Mouse (Mus musculus) heart, postnatal 0 days (tissue): ENCODE measurements around the gene Grpel1.

ENCODE experiments used
- CTCF ChIP-seq: IDR thresholded peaks from 2 replicates; pipeline ENCODE4 v1.5.1; 2016; ENCODE audit warnings: antibody characterized with exemption, control low read depth, low read depth
- EP300 ChIP-seq: IDR thresholded peaks from 2 replicates; pipeline ENCODE4 v1.6.1; 2016; ENCODE audit warnings: antibody characterized with exemption, low read depth

GRCm38 (mm10) chr5:36447872-36448271, 16.9 kb upstream of the Grpel1 start:
- TF ChIP-seq CTCF (no peak), EP300 (no peak)
